Mouse (Mus musculus): Measurements from ENCODE around the gene Selenow. TPM values are rescaled to one million over a fixed set of nuclear protein-coding genes. Genes with fewer than 3 reads are reported as not detected.

The Selenow gene
- polyA plus RNA-seq, 1 experiment from 2014 or later = 864 TPM

- H3K4me1 ChIP-seq = peaks cover 30% of the 10 kb centered on the region
- peak; percentile 70 for DNase-seq (ENCODE audit: low spot score)
- no peaks in the 10 kb centered on the region for H3K9me3 ChIP-seq (replicated peaks)
- WGBS = 2% methylated on average over 7 of the region's 7 CpGs
- peak overlapping the region; percentile 74 for H3K27ac ChIP-seq (replicated peaks)
- H3K4me3 ChIP-seq = peak overlapping the region; percentile 18; the same call in 1 of the 2 replicates
- H3K27me3 ChIP-seq (ENCODE audit: low read depth, poor library complexity, severe bottlenecking) = no peaks in the 10 kb centered on the region
- no peaks in the 10 kb centered on the region for H3K36me3 ChIP-seq
These were observed 40.8 kb downstream of the Selenow start for GRCm38 (mm10) chr7:15881388-15881787.

DNA sequence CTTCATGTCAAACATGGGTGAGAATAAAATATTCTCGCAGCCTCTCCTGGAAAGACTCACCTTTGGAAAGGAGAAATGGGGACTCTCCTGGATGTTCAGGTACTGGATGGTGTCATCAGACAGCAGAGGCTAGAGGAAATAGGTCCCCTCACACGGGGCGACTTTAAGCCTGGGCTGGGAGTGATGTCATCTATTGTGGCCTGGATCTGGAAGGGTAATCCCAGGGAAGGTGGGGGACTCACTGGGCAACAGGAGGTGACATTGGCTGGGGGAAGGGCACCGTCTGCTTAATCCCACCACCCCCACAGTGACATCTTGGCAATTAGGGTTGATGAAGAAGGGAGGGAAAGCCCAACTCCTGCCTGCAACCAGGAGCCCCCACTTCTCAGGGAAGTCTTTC is 42.4 kb downstream of the Selenow start, which contains the start of gene Crx:
TSS of gene Crx (minus strand) at position 213 of the 400 bp plus-strand sequence.
- no peaks in the 10 kb centered on the region for H3K36me3 ChIP-seq
- peaks cover 25% of the 10 kb centered on the region for H3K4me1 ChIP-seq
- whole genome bisulfite sequencing = 32% methylated on average over 4 of the region's 4 CpGs
- no peak for DNase-seq (ENCODE audit: low spot score)
- H3K4me3 ChIP-seq = no peak within 1 kb of the TSS
- H3K27ac ChIP-seq (replicated peaks) = peak within 1 kb of the TSS; percentile 74
- no peaks in the 10 kb centered on the region for H3K9me3 ChIP-seq (replicated peaks)
- H3K27me3 ChIP-seq (ENCODE audit: low read depth, poor library complexity, severe bottlenecking) = no peaks in the 10 kb centered on the region

Other genes with a start within 250 kb of the Selenow start
- not detected in 2 replicates for gene Obox5, start 172.3 kb downstream of the Selenow start, polyA plus RNA-seq (2016; fragmentation: Nextera tagmentation; extraction: Ambion mirVana)
- not detected in 2 replicates for gene Obox6, start 82.7 kb downstream of the Selenow start, polyA plus RNA-seq (2016; fragmentation: Nextera tagmentation; extraction: Ambion mirVana)
- 0.15 and 0.53 TPM in 2 replicates for gene Crx, start 42.4 kb downstream of the Selenow start, polyA plus RNA-seq (2016; fragmentation: Nextera tagmentation; extraction: Ambion mirVana)
- not detected in 2 replicates for gene Crxos, start 39.8 kb downstream of the Selenow start, polyA plus RNA-seq (2016; fragmentation: Nextera tagmentation; extraction: Ambion mirVana)
- gene Nop53, start 23.7 kb upstream of the Selenow start, polyA plus RNA-seq (2016; fragmentation: Nextera tagmentation; extraction: Ambion mirVana) = 181 and 183 TPM in 2 replicates
- gene Ehd2, start 45.2 kb upstream of the Selenow start, polyA plus RNA-seq (2016; fragmentation: Nextera tagmentation; extraction: Ambion mirVana) = 12.5 and 13.6 TPM in 2 replicates
- 6.9 and 8.2 TPM in 2 replicates for gene Bicra, start 125.5 kb upstream of the Selenow start, polyA plus RNA-seq (2016; fragmentation: Nextera tagmentation; extraction: Ambion mirVana)
- gene Zfp541, start 139.4 kb upstream of the Selenow start, polyA plus RNA-seq (2016; fragmentation: Nextera tagmentation; extraction: Ambion mirVana) = not detected in 2 replicates
- gene Napa, start 176.1 kb upstream of the Selenow start, polyA plus RNA-seq (2016; fragmentation: Nextera tagmentation; extraction: Ambion mirVana) = 187 and 188 TPM in 2 replicates
- 28.8 and 30.6 TPM in 2 replicates for gene Kptn, start 197.5 kb upstream of the Selenow start, polyA plus RNA-seq (2016; fragmentation: Nextera tagmentation; extraction: Ambion mirVana)
- gene Slc8a2, start 207.4 kb upstream of the Selenow start, polyA plus RNA-seq (2016; fragmentation: Nextera tagmentation; extraction: Ambion mirVana) = 0.21 and 0.25 TPM in 2 replicates